Mouse (Mus musculus): ENCODE measurements around the gene Hist1h1c. TPM values are rescaled to one million over a fixed set of nuclear protein-coding genes. Genes with fewer than 3 reads are reported as not detected.
"Not testable (repeated sequence)": the region's sequence is repeated elsewhere in the genome, so short reads cannot be mapped to it uniquely, and the experiment has no call there.

Gene Hist1h1c
- polyA plus RNA-seq, 1 experiment from 2014 or later = 6.9 TPM

DNA sequence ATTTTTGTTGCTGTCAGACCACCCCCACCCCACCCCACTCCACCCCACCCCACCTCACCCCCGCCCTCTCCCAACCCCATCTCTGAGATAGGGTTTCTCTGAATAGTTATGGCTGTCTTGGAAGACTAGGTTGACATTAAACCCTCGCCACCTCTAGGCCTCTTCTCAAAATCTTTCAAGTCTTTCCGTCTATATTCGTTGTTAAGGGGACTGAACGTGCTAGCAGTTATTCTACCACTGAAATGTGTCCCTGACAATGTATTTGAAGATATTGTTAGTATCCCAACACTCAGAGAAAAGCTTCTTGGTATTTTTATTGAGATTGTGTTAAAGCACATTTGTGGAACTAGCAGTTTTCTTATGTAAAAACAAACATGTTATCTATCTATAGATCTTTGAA is 2.3 kb downstream of the Hist1h1c start:
- Histone ChIP-seq H3K4me3 (no peak overlapping the region), H3K36me3 (replicated peaks) (no peaks in the 10 kb centered on the region), H3K4me2 (no peak overlapping the region), H3K4me1 (peaks cover 28% of the 10 kb centered on the region), H3K9me3 (no peaks in the 10 kb centered on the region), H3K9ac (no peak overlapping the region), H3K27me3 (replicated peaks) (no peaks in the 10 kb centered on the region), H3K27ac (no peak overlapping the region)
- WGBS = 67% methylated on average over 5 of the region's 5 CpGs
- ATAC-seq (replicated peaks) = no peak

DNA sequence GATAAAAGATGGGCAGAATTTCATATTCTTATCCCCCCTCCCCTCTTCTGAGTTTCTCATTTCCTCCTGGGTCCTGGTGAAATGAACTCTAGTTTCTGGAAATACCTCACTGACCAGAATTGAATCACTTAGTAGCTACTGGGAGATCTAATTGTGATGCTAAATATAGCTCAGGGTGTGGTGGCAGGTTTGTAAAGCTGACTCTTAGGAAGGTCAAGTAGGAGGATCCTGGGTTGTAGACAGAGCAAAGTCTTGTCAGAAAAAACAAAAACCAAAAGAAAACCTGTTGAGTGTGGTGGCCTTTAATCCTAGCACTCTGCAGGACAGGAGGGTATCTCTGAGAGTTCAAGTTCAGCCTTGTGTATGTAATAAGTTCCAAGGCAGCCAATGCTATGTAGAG is 3.4 kb downstream of the Hist1h1c start:
- H3K4me1 ChIP-seq = peaks cover 31% of the 10 kb centered on the region
- H3K27me3 ChIP-seq (replicated peaks) = no peaks in the 10 kb centered on the region
- H3K9me3 ChIP-seq = no peaks in the 10 kb centered on the region
- ATAC-seq (replicated peaks) = no peak
- no peak overlapping the region for H3K4me3 ChIP-seq
- no peak overlapping the region for H3K27ac ChIP-seq
- no peak overlapping the region for H3K9ac ChIP-seq
- H3K4me2 ChIP-seq = no peak overlapping the region
- H3K36me3 ChIP-seq (replicated peaks) = no peaks in the 10 kb centered on the region

GRCm38 (mm10) chr13:23743215-23743614 is 4.6 kb downstream of the Hist1h1c start:
- ATAC-seq (replicated peaks) = no peak
- Histone ChIP-seq H3K27ac (no peak overlapping the region), H3K36me3 (replicated peaks) (no peaks in the 10 kb centered on the region), H3K4me3 (no peak overlapping the region), H3K4me2 (no peak overlapping the region), H3K9ac (no peak overlapping the region), H3K9me3 (no peaks in the 10 kb centered on the region), H3K27me3 (replicated peaks) (no peaks in the 10 kb centered on the region), H3K4me1 (peaks cover 36% of the 10 kb centered on the region)
- WGBS = 84% methylated on average over 5 of the region's 5 CpGs

DNA sequence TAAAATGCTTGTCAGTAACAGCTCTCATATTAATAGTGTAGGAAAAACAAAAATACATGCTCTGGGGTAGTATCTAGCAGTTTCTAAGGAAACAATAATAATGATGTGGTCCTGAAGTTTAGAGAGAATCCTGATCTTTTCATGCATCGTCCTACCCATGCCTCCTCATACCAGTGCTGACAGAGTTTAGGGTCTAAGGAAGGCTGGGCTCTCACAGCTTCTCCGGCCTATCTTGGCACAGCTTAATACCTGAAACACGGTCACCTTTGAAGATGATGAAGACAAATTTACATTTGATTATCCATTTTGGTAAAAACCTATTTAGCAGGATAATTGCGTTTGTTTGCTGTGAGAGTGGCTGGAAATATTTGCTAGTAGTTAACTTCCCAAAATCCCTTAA is 5.4 kb downstream of the Hist1h1c start:
- Histone ChIP-seq H3K4me3 (no peak overlapping the region), H3K4me1 (peaks cover 32% of the 10 kb centered on the region), H3K9ac (no peak overlapping the region), H3K27me3 (replicated peaks) (no peaks in the 10 kb centered on the region), H3K36me3 (replicated peaks) (no peaks in the 10 kb centered on the region), H3K27ac (no peak overlapping the region), H3K4me2 (no peak overlapping the region), H3K9me3 (no peaks in the 10 kb centered on the region)
- WGBS = 38% methylated on average over 4 of the region's 4 CpGs
- no peak for ATAC-seq (replicated peaks)

DNA sequence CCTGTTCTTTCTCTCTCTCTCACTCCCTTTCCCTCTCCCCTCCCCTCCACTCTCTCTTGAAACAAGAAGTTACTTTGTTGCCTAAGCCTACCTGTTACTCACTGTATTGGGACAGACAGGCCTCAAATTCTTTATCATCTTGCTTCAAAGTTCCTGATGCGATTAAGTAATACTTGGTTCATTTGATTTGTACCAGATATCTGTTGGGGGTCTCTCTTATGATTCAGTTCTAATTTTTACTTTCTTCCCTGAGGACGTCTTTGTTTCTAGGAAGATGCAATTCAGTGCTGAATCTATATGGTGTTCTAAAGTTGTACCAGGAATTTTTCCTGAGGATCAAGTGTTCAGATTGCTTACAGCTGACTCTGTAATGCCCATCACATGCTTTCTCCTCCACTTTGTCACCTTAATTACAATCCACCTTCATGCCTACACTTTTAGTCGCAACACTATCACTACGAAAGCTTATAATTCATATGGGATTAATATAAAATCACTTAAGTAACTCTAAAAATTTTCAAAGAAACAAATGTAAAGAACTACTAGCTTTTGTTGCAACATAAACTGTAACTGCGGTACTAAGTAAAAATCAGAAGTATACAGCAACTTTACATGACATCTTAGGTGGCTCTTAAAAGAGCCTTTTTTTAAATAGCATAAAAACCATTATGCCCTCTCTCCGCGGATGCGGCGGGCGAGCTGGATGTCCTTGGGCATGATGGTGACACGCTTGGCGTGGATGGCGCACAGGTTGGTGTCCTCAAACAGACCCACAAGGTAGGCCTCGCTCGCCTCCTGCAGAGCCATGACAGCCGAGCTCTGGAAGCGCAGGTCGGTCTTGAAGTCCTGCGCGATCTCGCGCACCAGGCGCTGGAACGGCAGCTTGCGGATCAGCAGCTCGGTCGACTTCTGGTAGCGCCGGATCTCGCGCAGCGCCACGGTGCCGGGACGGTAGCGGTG is 6.1 kb downstream of the Hist1h1c start:
- no peaks in the 10 kb centered on the region for H3K36me3 ChIP-seq (replicated peaks)
- peak overlapping the region; percentile 46 for H3K4me3 ChIP-seq
- peaks cover 26% of the 10 kb centered on the region for H3K4me1 ChIP-seq
- ATAC-seq (replicated peaks) = no peak
- H3K9me3 ChIP-seq = no peaks in the 10 kb centered on the region
- H3K27me3 ChIP-seq (replicated peaks) = no peaks in the 10 kb centered on the region
- H3K9ac ChIP-seq = no peak overlapping the region
- H3K4me2 ChIP-seq = peak overlapping the region; percentile 86
- 2% methylated on average over 17 of the region's 36 CpGs for WGBS
- no peak overlapping the region for H3K27ac ChIP-seq

DNA sequence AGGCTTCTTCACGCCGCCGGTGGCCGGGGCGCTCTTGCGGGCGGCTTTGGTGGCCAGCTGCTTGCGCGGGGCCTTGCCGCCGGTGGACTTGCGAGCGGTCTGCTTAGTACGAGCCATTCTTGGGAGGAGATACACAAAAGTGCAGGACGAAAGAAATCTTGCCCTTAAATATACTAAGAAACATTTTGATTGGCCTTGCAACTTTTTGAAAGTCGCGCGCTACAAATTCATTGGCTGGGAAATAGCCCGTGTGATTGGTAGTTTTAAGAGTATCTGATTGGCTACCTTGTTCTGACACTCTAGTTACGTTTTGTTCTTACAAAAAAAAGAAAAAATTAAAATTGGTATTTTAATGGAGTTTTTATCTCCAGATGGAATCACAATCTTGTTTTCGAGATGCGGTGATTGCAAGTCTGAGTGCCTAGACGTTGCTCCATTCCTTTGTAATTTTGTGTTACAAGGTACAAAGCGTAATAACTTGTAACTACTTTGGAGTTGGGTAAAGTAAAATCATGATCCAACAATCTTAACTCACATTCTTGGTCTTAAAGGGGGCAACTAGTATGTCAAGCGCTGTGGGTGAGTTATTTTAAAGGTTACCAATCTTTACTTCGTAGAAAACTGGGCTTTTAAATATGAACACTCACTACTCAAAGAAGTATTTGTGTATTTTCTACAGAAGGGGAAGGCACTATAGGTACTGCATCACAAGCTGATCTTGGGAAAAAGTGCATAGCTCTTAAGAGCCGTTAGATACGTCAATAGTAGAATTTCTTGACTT is 7.0 kb downstream of the Hist1h1c start, which contains the start of gene Hist1h3c:
TSS of gene Hist1h3c (minus strand) at position 222 of the 781 bp plus-strand sequence.
- H3K9me3 ChIP-seq = no peaks in the 10 kb centered on the region
- peak within 1 kb of the TSS; percentile 46 for H3K4me3 ChIP-seq
- peak within 1 kb of the TSS; percentile 86 for H3K4me2 ChIP-seq
- H3K4me1 ChIP-seq = peaks cover 19% of the 10 kb centered on the region
- peak within 1 kb of the TSS; percentile 96 for H3K27ac ChIP-seq
- peak within 1 kb of the TSS; percentile 37; the same call in 1 of the 2 replicates for H3K9ac ChIP-seq
- WGBS = under 1% methylated on average over 24 of the region's 28 CpGs
- H3K27me3 ChIP-seq (replicated peaks) = no peaks in the 10 kb centered on the region
- ATAC-seq (replicated peaks) = peak; percentile 77
- H3K36me3 ChIP-seq (replicated peaks) = no peaks in the 10 kb centered on the region

DNA sequence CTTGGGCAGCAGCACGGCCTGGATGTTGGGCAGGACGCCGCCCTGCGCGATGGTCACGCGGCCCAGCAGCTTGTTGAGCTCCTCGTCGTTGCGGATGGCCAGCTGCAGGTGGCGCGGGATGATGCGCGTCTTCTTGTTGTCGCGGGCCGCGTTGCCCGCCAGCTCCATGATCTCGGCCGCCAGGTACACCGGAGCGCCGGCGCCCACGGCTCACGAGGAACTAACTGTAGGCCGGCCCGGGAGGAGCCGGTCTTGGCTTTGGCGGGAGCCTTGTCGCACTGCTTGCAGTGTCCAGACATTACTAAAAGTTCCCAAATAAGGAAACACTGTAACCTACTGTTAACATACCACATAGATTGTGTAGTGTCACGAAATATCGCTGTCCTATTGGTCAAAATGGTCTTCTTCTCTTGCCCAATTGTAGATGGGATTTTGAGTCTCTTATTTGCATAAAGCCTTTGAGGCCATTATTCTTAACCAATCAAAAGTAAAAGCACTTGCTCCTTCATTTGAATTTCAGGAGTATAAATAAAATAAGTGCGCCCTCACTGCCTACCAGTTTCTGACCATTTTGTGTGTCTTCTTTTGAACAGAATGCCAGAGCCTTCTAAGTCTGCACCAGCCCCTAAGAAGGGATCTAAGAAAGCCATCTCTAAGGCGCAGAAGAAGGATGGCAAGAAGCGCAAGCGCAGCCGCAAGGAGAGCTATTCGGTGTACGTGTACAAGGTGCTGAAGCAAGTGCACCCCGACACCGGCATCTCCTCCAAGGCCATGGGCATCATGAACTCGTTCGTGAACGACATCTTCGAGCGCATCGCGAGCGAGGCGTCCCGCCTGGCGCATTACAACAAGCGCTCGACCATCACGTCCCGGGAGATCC is 7.8 kb downstream of the Hist1h1c start, which contains the start of gene Hist1h2bb:
TSS of gene Hist1h2bb (plus strand) at position 534 of the 880 bp plus-strand sequence.
- H3K27me3 ChIP-seq (replicated peaks); H3K9me3 ChIP-seq; H3K36me3 ChIP-seq (replicated peaks): not testable (repeated sequence)
- WGBS = 1% methylated on average over 46 of the region's 58 CpGs
- peak within 1 kb of the TSS; percentile 86 for H3K4me2 ChIP-seq
- peak; percentile 92 for ATAC-seq (replicated peaks)
- peak within 1 kb of the TSS; percentile 37 for H3K9ac ChIP-seq
- peak within 1 kb of the TSS; percentile 46 for H3K4me3 ChIP-seq
- peak within 1 kb of the TSS; percentile 96 for H3K27ac ChIP-seq
- H3K4me1 ChIP-seq = peaks cover 21% of the 10 kb centered on the region

GRCm38 (mm10) chr13:23747081-23747891 is 8.7 kb downstream of the Hist1h1c start:
- peaks cover 24% of the 10 kb centered on the region for H3K4me1 ChIP-seq
- WGBS = 2% methylated on average over 13 of the region's 13 CpGs
- ATAC-seq (replicated peaks) = no peak; the same call in 1 of the 2 replicates
- peak overlapping the region; percentile 86 for H3K4me2 ChIP-seq
- no peaks in the 10 kb centered on the region for H3K9me3 ChIP-seq
- H3K36me3 ChIP-seq (replicated peaks) = no peaks in the 10 kb centered on the region
- 0 out of 2 replicates have a peak overlapping the region, but pooled peaks have one; percentile 20 for H3K9ac ChIP-seq
- H3K27me3 ChIP-seq (replicated peaks) = no peaks in the 10 kb centered on the region
- peak overlapping the region; percentile 46 for H3K4me3 ChIP-seq
- peak overlapping the region; percentile 96 for H3K27ac ChIP-seq

- Histone ChIP-seq H3K27me3 (replicated peaks) (no peaks in the 10 kb centered on the region), H3K4me3 (no peak overlapping the region), H3K4me2 (no peak overlapping the region; the same call in 1 of the 2 replicates), H3K4me1 (peaks cover 28% of the 10 kb centered on the region), H3K36me3 (replicated peaks) (no peaks in the 10 kb centered on the region), H3K9ac (no peak overlapping the region), H3K27ac (peak overlapping the region; percentile 53), H3K9me3 (no peaks in the 10 kb centered on the region)
- WGBS = 6% methylated on average over 4 of the region's 4 CpGs
- no peak for ATAC-seq (replicated peaks)
Observed at GRCm38 (mm10) chr13:23747892-23748288, 9.3 kb downstream of the Hist1h1c start.

GRCm38 (mm10) chr13:23749563-23750121 is 11.0 kb downstream of the Hist1h1c start:
- H3K36me3 ChIP-seq (replicated peaks) = no peaks in the 10 kb centered on the region
- H3K4me2 ChIP-seq = no peak overlapping the region
- H3K9ac ChIP-seq = no peak overlapping the region
- H3K4me3 ChIP-seq = no peak overlapping the region
- peaks cover 28% of the 10 kb centered on the region for H3K4me1 ChIP-seq
- H3K27me3 ChIP-seq (replicated peaks) = no peaks in the 10 kb centered on the region
- no peak for ATAC-seq (replicated peaks)
- WGBS = 94% methylated on average over 5 of the region's 5 CpGs
- no peaks in the 10 kb centered on the region for H3K9me3 ChIP-seq
- no peak overlapping the region for H3K27ac ChIP-seq
